Mouse (Mus musculus): Measurements from ENCODE around the gene Cyp2b10. TPM values are rescaled to one million over a fixed set of nuclear protein-coding genes. Genes with fewer than 3 reads are reported as not detected.

Gene Cyp2b10
- not detected in 2 replicates for polyA plus RNA-seq (2012; rRNA removed)

GRCm38 (mm10) chr7:25897411-25897810, at the start of gene Cyp2b10:
Gene Cyp2b10 (plus strand): TSS chr7:25897620.

Other genes starting within 250 kb of the Cyp2b10 start
- gene Bckdha, start 238.6 kb upstream of the Cyp2b10 start, polyA plus RNA-seq (2012; rRNA removed) = 62.5 and 66.5 TPM in 2 replicates
- 42.7 and 44.3 TPM in 2 replicates for gene Exosc5, start 238.5 kb upstream of the Cyp2b10 start, polyA plus RNA-seq (2012; rRNA removed)
- 10.7 and 13.1 TPM in 2 replicates for gene Tmem91, start 222.5 kb upstream of the Cyp2b10 start, polyA plus RNA-seq (2012; rRNA removed)
- 44.6 and 53.1 TPM in 2 replicates for gene B9d2, start 216.8 kb upstream of the Cyp2b10 start, polyA plus RNA-seq (2012; rRNA removed)
- 3.8 and 6.7 TPM in 2 replicates for gene Tgfb1, start 210.6 kb upstream of the Cyp2b10 start, polyA plus RNA-seq (2012; rRNA removed)
- gene Ccdc97, start 178.5 kb upstream of the Cyp2b10 start, polyA plus RNA-seq (2012; rRNA removed) = 71.9 and 73.7 TPM in 2 replicates
- 57.1 and 61.2 TPM in 2 replicates for gene Hnrnpul1, start 142.9 kb upstream of the Cyp2b10 start, polyA plus RNA-seq (2012; rRNA removed)
- 16.8 and 25.5 TPM in 2 replicates for gene Axl, start 108.9 kb upstream of the Cyp2b10 start, polyA plus RNA-seq (2012; rRNA removed)
- 1.4 and 2.3 TPM in 2 replicates for gene Cyp2s1, start 80.7 kb upstream of the Cyp2b10 start, polyA plus RNA-seq (2012; rRNA removed)
- gene Cyp2b13, start 163.9 kb downstream of the Cyp2b10 start, polyA plus RNA-seq (2012; rRNA removed) = not detected in 2 replicates

Data from central nervous system, embryonic 14 days (tissue).